In the genomic region with DNA sequence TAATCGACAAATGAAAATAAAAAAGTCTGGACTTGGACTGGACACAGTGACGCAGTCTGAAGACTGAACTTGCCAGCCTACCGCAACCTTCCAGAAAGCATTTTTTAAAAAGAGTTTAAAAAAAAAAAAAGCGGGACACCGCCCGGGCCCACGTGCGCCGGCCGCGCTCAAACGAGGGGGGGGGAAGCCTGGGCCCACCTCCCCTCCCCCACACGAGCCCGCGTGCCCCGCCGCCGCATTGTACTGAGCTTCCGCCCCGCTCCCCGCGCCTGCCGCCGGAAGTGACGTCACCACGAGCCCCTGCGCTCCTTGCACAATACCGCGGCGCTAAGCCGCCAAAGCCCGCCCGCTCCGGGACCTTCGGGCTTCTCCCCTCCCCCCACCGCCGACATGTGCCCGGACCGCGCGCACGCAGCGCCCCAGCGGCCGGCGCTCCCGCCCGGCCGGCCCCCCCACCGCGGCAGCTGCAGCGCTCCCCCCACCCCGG, we compare ENCODE assay signal across 8 mouse cellular contexts. TPM values are rescaled to one million over a fixed set of nuclear protein-coding genes. Genes with fewer than 3 reads are reported as not detected.
DNase-seq lines count a peak whose midpoint lies in the region; ATAC-seq and TF ChIP-seq lines count a peak whose summit lies in the region.

No protein-coding gene starts in this region.

- H3K9me3 ChIP-seq in embryonic facial prominence, embryonic 15.5 days (replicated peaks) = no peaks in the 10 kb centered on the region
- no peaks in the 10 kb centered on the region for H3K9me3 ChIP-seq in heart, embryonic 10.5 days
- no peaks in the 10 kb centered on the region for H3K9me3 ChIP-seq in kidney, embryonic 15.5 days (replicated peaks)

- under 1% methylated on average over 50 of the region's 53 CpGs for WGBS in bone marrow, adult 2 months
- WGBS in embryonic facial prominence, embryonic 15.5 days = under 1% methylated on average over 45 of the region's 53 CpGs
- 1% methylated on average over 50 of the region's 53 CpGs for WGBS in heart, embryonic 10.5 days
- WGBS in kidney, embryonic 15.5 days = 1% methylated on average over 45 of the region's 53 CpGs

- ATAC-seq in embryonic facial prominence, embryonic 15.5 days (ENCODE audit: insufficient number of reproducible peaks, low FRiP score, low TSS enrichment, low read depth) = peak; percentile 93
- peak; percentile 91 for ATAC-seq in kidney, embryonic 15.5 days (replicated peaks; ENCODE audit: low FRiP score)

- H3K4me1 ChIP-seq in bone marrow, adult 2 months (ENCODE audit: control insufficient read depth, insufficient read depth, low read length) = no peaks in the 10 kb centered on the region; the same call in 1 of the 2 replicates
- peaks cover 20% of the 10 kb centered on the region for H3K4me1 ChIP-seq in embryonic facial prominence, embryonic 15.5 days
- peaks cover 10% of the 10 kb centered on the region for H3K4me1 ChIP-seq in heart, embryonic 10.5 days
- H3K4me1 ChIP-seq in kidney, embryonic 15.5 days = peaks cover 25% of the 10 kb centered on the region

- H3K4me2 ChIP-seq in embryonic facial prominence, embryonic 15.5 days (replicated peaks) = peak overlapping the region; percentile 61
- H3K4me2 ChIP-seq in kidney, embryonic 15.5 days = peak overlapping the region; percentile 65

- peak overlapping the region; percentile 100 for H3K9ac ChIP-seq in embryonic facial prominence, embryonic 15.5 days
- H3K9ac ChIP-seq in kidney, embryonic 15.5 days = peak overlapping the region; percentile 100

- peaks cover 29% of the 10 kb centered on the region for H3K36me3 ChIP-seq in embryonic facial prominence, embryonic 15.5 days
- peaks cover 45% of the 10 kb centered on the region for H3K36me3 ChIP-seq in heart, embryonic 10.5 days
- peaks cover 36% of the 10 kb centered on the region for H3K36me3 ChIP-seq in kidney, embryonic 15.5 days

- peak overlapping the region; percentile 99 for H3K4me3 ChIP-seq in bone marrow, adult 2 months (replicated peaks; ENCODE audit: control insufficient read depth, low read depth, low read length)
- peak overlapping the region; percentile 100 for H3K4me3 ChIP-seq in embryonic facial prominence, embryonic 15.5 days (replicated peaks)
- H3K4me3 ChIP-seq in heart, embryonic 10.5 days = peak overlapping the region; percentile 100
- H3K4me3 ChIP-seq in kidney, embryonic 15.5 days (replicated peaks) = peak overlapping the region; percentile 100

- H3K27me3 ChIP-seq in embryonic facial prominence, embryonic 15.5 days = no peaks in the 10 kb centered on the region
- H3K27me3 ChIP-seq in heart, embryonic 10.5 days (ENCODE audit: insufficient read depth, poor library complexity, severe bottlenecking) = no peaks in the 10 kb centered on the region
- no peaks in the 10 kb centered on the region for H3K27me3 ChIP-seq in kidney, embryonic 15.5 days

- TF ChIP-seq POLR2A in bone marrow, adult 2 months (IDR thresholded peaks at IDR 0.05; ENCODE audit: borderline replicate concordance, control insufficient read depth, low read depth, low read length) = peak; percentile 30; the same call in 1 of the 2 replicates

- H3K27ac ChIP-seq in bone marrow, adult 2 months (ENCODE audit: control insufficient read depth, insufficient read depth, low read depth, low read length, poor library complexity) = peak overlapping the region; percentile 100
- peak overlapping the region; percentile 99 for H3K27ac ChIP-seq in embryonic facial prominence, embryonic 15.5 days (replicated peaks)
- peak overlapping the region; percentile 100 for H3K27ac ChIP-seq in heart, embryonic 10.5 days
- peak overlapping the region; percentile 100 for H3K27ac ChIP-seq in kidney, embryonic 15.5 days

- DNase-seq in 416B (ENCODE audit: low read depth) (peak; percentile 93), liver (peak; percentile 96)
- DNase-seq in heart, embryonic 10.5 days (ENCODE audit: low spot score) = peak; percentile 96
- DNase-seq in monocyte, adult 2 months (ENCODE audit: low read depth in 1 of 2, low spot score in 2 of 2) = peak; percentile 71 to 87
- DNase-seq in spleen, postnatal 14 days (ENCODE audit: low spot score in 2 of 2) = peak; percentile 88 to 92

- no peak for TF ChIP-seq CTCF in bone marrow, adult 2 months (IDR thresholded peaks at IDR 0.05; ENCODE audit: control insufficient read depth, insufficient read depth, low read length)

RNA-seq across cellular contexts. Expression of a gene that starts 1.3 kb away (rescaled TPM):
- polyA plus RNA-seq in bone marrow, adult 2 months (2011; ENCODE audit: insufficient read depth, insufficient read length, low replicate concordance, missing spikeins) = 342 and 406 TPM in 2 replicates
- 356 and 362 TPM in 2 replicates for polyA plus RNA-seq in embryonic facial prominence, embryonic 15.5 days (2015; fragmentation: Nextera tagmentation; extraction: Ambion mirVana)
- 296 and 533 TPM in 2 replicates for polyA plus RNA-seq in heart, embryonic 10.5 days (2016; fragmentation: Nextera tagmentation; extraction: Ambion mirVana)
- polyA plus RNA-seq in kidney, embryonic 15.5 days (2015; fragmentation: Nextera tagmentation; extraction: Ambion mirVana) = 403 and 407 TPM in 2 replicates

RNA-seq across cellular contexts. Expression of a gene that starts 17.4 kb away (rescaled TPM):
- polyA plus RNA-seq in bone marrow, adult 2 months (2011; ENCODE audit: insufficient read depth, insufficient read length, low replicate concordance, missing spikeins) = 68.0 and 133 TPM in 2 replicates
- polyA plus RNA-seq in embryonic facial prominence, embryonic 15.5 days (2015; fragmentation: Nextera tagmentation; extraction: Ambion mirVana) = 113 and 118 TPM in 2 replicates
- polyA plus RNA-seq in heart, embryonic 10.5 days (2016; fragmentation: Nextera tagmentation; extraction: Ambion mirVana) = 112 and 129 TPM in 2 replicates
- polyA plus RNA-seq in kidney, embryonic 15.5 days (2015; fragmentation: Nextera tagmentation; extraction: Ambion mirVana) = 139 and 149 TPM in 2 replicates

Comparison
In these comparisons a context has a peak if more than half of its experiments do, and no peak if none do; other contexts are left out.
1. Peak in every context shown above with its lines: DNase-seq, ATAC-seq, H3K4me3 ChIP-seq and H3K27ac ChIP-seq.